Mouse (Mus musculus): ENCODE results near the gene Fam209. TPM values are rescaled to one million over a fixed set of nuclear protein-coding genes. Genes with fewer than 3 reads are reported as not detected.

Fam209 gene
- polyA plus RNA-seq, 1 experiment from 2014 or later = not detected

GRCm38 (mm10) chr2:172520616-172521371 lies 48.5 kb downstream of the Fam209 start:
- TF ChIP-seq CTCF (IDR thresholded peaks at IDR 0.05; ENCODE audit: low read depth) = no peak
- WGBS = 89% methylated on average over 9 of the region's 9 CpGs
- no peak overlapping the region for H3K9ac ChIP-seq (ENCODE audit: low read depth, low read length)

GRCm38 (mm10) chr2:172522528-172522927 lies 50.2 kb downstream of the Fam209 start:
- Histone ChIP-seq H3K9ac (ENCODE audit: low read depth, low read length) (no peak overlapping the region), H3K27ac (no peak overlapping the region), H3K27me3 (ENCODE audit: insufficient read depth, low read length) (no peaks in the 10 kb centered on the region), H3K36me3 (ENCODE audit: insufficient read depth, low read length) (no peaks in the 10 kb centered on the region), H3K4me2 (ENCODE audit: low read length) (no peak overlapping the region), H3K4me3 (replicated peaks; ENCODE audit: low read depth, low read length) (no peak overlapping the region), H3K4me1 (replicated peaks; ENCODE audit: insufficient read depth, low read length) (no peaks in the 10 kb centered on the region), H3K9me3 (replicated peaks; ENCODE audit: low read length) (no peaks in the 10 kb centered on the region)
- ATAC-seq (replicated peaks; ENCODE audit: low FRiP score, low read depth) (no peak), DNase-seq (ENCODE audit: low spot score) (no peak)
- 72% methylated on average over 12 of the region's 12 CpGs for WGBS
- no peak for TF ChIP-seq CTCF (IDR thresholded peaks at IDR 0.05; ENCODE audit: low read depth)

More at GRCm38 (mm10) chr2:172520616-172521371, 48.5 kb downstream of the Fam209 start:
- no peak overlapping the region for H3K4me3 ChIP-seq (replicated peaks; ENCODE audit: low read depth, low read length)
- no peaks in the 10 kb centered on the region for H3K36me3 ChIP-seq (ENCODE audit: insufficient read depth, low read length)
- no peaks in the 10 kb centered on the region for H3K4me1 ChIP-seq (replicated peaks; ENCODE audit: insufficient read depth, low read length)
- H3K27ac ChIP-seq = no peak overlapping the region
- no peaks in the 10 kb centered on the region for H3K27me3 ChIP-seq (ENCODE audit: insufficient read depth, low read length)
- no peak overlapping the region for H3K4me2 ChIP-seq (ENCODE audit: low read length)
- no peaks in the 10 kb centered on the region for H3K9me3 ChIP-seq (replicated peaks; ENCODE audit: low read length)
- DNase-seq (ENCODE audit: low spot score) = no peak
- no peak for ATAC-seq (replicated peaks; ENCODE audit: low FRiP score, low read depth)

Other genes with a start within 250 kb of the Fam209 start
- gene Mc3r, start 224.0 kb upstream of the Fam209 start, polyA plus RNA-seq (2015; fragmentation: Nextera tagmentation; extraction: Ambion mirVana) = not detected in 2 replicates
- gene Fam210b, start 127.0 kb upstream of the Fam209 start, polyA plus RNA-seq (2015; fragmentation: Nextera tagmentation; extraction: Ambion mirVana) = 11.7 and 12.1 TPM in 2 replicates
- 40.0 and 46.3 TPM in 2 replicates for gene Aurka, start 102.0 kb upstream of the Fam209 start, polyA plus RNA-seq (2015; fragmentation: Nextera tagmentation; extraction: Ambion mirVana)
- gene Cstf1, start 101.8 kb upstream of the Fam209 start, polyA plus RNA-seq (2015; fragmentation: Nextera tagmentation; extraction: Ambion mirVana) = 32.4 and 34.6 TPM in 2 replicates
- 0.13 and 0.14 TPM in 2 replicates for gene Cass4, start 78.7 kb upstream of the Fam209 start, polyA plus RNA-seq (2015; fragmentation: Nextera tagmentation; extraction: Ambion mirVana)
- 73.2 and 83.9 TPM in 2 replicates for gene Rtf2, start 32.0 kb upstream of the Fam209 start, polyA plus RNA-seq (2015; fragmentation: Nextera tagmentation; extraction: Ambion mirVana)
- 0.50 and 0.51 TPM in 2 replicates for gene Gcnt7, start 13.9 kb upstream of the Fam209 start, polyA plus RNA-seq (2015; fragmentation: Nextera tagmentation; extraction: Ambion mirVana)
- gene Tfap2c, start 77.1 kb downstream of the Fam209 start, polyA plus RNA-seq (2015; fragmentation: Nextera tagmentation; extraction: Ambion mirVana) = 0.22 and 0.53 TPM in 2 replicates